Mouse (Mus musculus): Measurements from ENCODE around the gene Stard3. TPM values are rescaled to one million over a fixed set of nuclear protein-coding genes. Genes with fewer than 3 reads are reported as not detected.

The Stard3 gene
- total and polyA plus RNA-seq, 3 experiments, result 31.7 to 39.6 (median 33.9) TPM

GRCm38 (mm10) chr11:98328031-98328370 lies 30.2 kb upstream of the Stard3 start:
- dilution Hi-C loops (cut with MboI; ENCODE audit: extremely low pct_ligation_motif_present, extremely low pct_unique_long_range_greater_than_20kb, low sequenced_read_pairs) (no loop called here), in situ Hi-C loops (cut with MboI; ENCODE audit: low pct_ligation_motif_present, low pct_unique_long_range_greater_than_20kb, low sequenced_read_pairs) (loop anchor here (25.0 kb wide), 1 partner anchor 309 kb away; the partner anchor contains the start of genes Gm12355, Gsdma2 and Gsdma3)
- H3K4me3 ChIP-seq (replicated peaks in 1 of 3; ENCODE audit: low read depth in 2 of 3, low read length in 2 of 3, poor library complexity in 1 of 3), result no peak overlapping the region
- peaks cover 26% of the 10 kb centered on the region for H3K9me3 ChIP-seq (replicated peaks; ENCODE audit: low read length)
- peaks cover 80% of the 10 kb centered on the region for H3K27me3 ChIP-seq (replicated peaks)
- peaks cover 0 to 3% of the 10 kb centered on the region in 2 experiments; a peak in 1 of 4 replicates for H3K4me1 ChIP-seq (ENCODE audit: control insufficient read depth in 1 of 2, insufficient read depth in 2 of 2)
- no peak overlapping the region for H3K27ac ChIP-seq (ENCODE audit: insufficient read depth, low read depth)
- H3K9ac ChIP-seq (ENCODE audit: insufficient read depth, low read depth), result no peak overlapping the region
- no peaks in the 10 kb centered on the region for H3K36me3 ChIP-seq (replicated peaks in 1 of 2; ENCODE audit: control insufficient read depth in 1 of 2, insufficient read depth in 1 of 2, low read length in 1 of 2)
- DNase-seq (ENCODE audit: extremely low read depth), result no peak
- no peaks in the 10 kb centered on the region for H3K79me2 ChIP-seq (replicated peaks; ENCODE audit: control insufficient read depth, extremely low read depth, insufficient read depth, poor library complexity, severe bottlenecking)
- H3K4me2 ChIP-seq (ENCODE audit: insufficient read depth, low read depth, poor library complexity, severe bottlenecking), result no peak overlapping the region
- no peak for TF ChIP-seq CHD1 (IDR thresholded peaks at IDR 0.05; ENCODE audit: low read depth, low read length)
- no peak for TF ChIP-seq SMC3 (IDR thresholded peaks at IDR 0.05; ENCODE audit: low read depth, low read length)
- TF ChIP-seq ZKSCAN1 (IDR thresholded peaks at IDR 0.05; ENCODE audit: borderline replicate concordance, low read depth, low read length), result no peak
- no peak for TF ChIP-seq BHLHE40 (IDR thresholded peaks at IDR 0.05; ENCODE audit: low read depth, low read length)
- TF ChIP-seq ELF1 (IDR thresholded peaks at IDR 0.05; ENCODE audit: low read depth, low read length), result no peak
- no peak for TF ChIP-seq MAX (IDR thresholded peaks at IDR 0.05; ENCODE audit: low read length)
- no peak for TF ChIP-seq RAD21 (IDR thresholded peaks at IDR 0.05; ENCODE audit: low read depth, low read length)
- no peak for TF ChIP-seq JUN (IDR thresholded peaks at IDR 0.05; ENCODE audit: insufficient read depth, low read depth, low read length)
- no peak for TF ChIP-seq E2F4 (IDR thresholded peaks at IDR 0.05; ENCODE audit: insufficient replicate concordance, low read depth, low read length)
- TF ChIP-seq IRF4 (IDR thresholded peaks at IDR 0.05; ENCODE audit: low read depth, low read length), result no peak
- no peak for TF ChIP-seq SIN3A (IDR thresholded peaks at IDR 0.05; ENCODE audit: low read length)
- no peak for TF ChIP-seq RCOR1 (conservative IDR thresholded peaks at IDR 0.05; ENCODE audit: low read depth, low read length)
- TF ChIP-seq MAFK (IDR thresholded peaks at IDR 0.05; ENCODE audit: insufficient replicate concordance, low read length), result no peak

DNA sequence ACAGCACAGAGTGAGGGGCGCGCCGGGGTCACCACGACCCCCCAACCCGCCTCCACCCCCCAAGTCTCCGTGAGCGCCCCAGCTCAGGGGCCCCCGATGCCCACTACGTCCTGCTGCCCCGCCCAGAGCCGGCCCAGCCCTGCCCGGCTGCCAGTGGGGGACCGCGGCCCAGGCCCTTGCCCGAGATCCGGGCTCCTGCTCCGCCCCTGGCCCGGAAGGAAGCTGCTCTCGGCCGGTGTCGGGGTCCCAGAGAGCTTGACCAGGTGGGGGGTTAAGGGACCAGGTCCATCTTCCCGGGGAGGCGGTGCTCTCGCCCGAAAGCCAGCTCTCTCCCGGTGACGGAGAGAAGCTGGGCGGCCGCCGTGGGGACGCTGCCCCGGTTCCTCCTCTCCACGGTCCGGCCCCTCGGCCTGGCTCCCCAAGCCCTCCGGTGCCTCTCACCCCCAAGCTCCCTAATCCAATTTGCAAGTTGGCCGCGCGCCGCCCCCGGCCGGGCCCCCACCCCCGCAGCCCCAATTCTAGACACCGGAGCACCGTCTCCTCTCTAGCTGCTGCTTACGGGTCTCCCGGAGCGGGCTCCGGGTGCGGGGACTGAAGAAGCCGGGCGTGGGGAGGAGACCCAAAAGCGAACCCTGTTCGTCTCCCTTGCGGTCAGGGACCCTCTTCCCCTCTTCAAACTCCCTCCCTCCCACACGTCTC lies 29.6 kb upstream of the Stard3 start:
- no peak overlapping the region for H3K4me3 ChIP-seq (replicated peaks in 1 of 3; ENCODE audit: low read depth in 2 of 3, low read length in 2 of 3, poor library complexity in 1 of 3)
- no peaks in the 10 kb centered on the region for H3K36me3 ChIP-seq (replicated peaks in 1 of 2; ENCODE audit: control insufficient read depth in 1 of 2, insufficient read depth in 1 of 2, low read length in 1 of 2)
- no peak for DNase-seq (ENCODE audit: extremely low read depth)
- H3K9me3 ChIP-seq (replicated peaks; ENCODE audit: low read length), result peaks cover 26% of the 10 kb centered on the region
- TF ChIP-seq RAD21 (IDR thresholded peaks at IDR 0.05; ENCODE audit: low read depth, low read length), result no peak
- TF ChIP-seq USF2 (conservative IDR thresholded peaks at IDR 0.05; ENCODE audit: low read depth, low read length), result no peak
- no peak for TF ChIP-seq RCOR1 (conservative IDR thresholded peaks at IDR 0.05; ENCODE audit: low read depth, low read length)
- no peak for TF ChIP-seq MAX (IDR thresholded peaks at IDR 0.05; ENCODE audit: low read length)
- TF ChIP-seq IRF4 (IDR thresholded peaks at IDR 0.05; ENCODE audit: low read depth, low read length), result no peak
- TF ChIP-seq SMC3 (IDR thresholded peaks at IDR 0.05; ENCODE audit: low read depth, low read length), result no peak
- no peak for TF ChIP-seq HCFC1 (IDR thresholded peaks at IDR 0.05; ENCODE audit: low read depth, low read length)
- TF ChIP-seq EP300 (IDR thresholded peaks at IDR 0.05; ENCODE audit: low read length), result no peak
- H3K79me2 ChIP-seq (replicated peaks; ENCODE audit: control insufficient read depth, extremely low read depth, insufficient read depth, poor library complexity, severe bottlenecking), result no peaks in the 10 kb centered on the region
- peaks cover 80% of the 10 kb centered on the region for H3K27me3 ChIP-seq (replicated peaks)
- H3K4me1 ChIP-seq (ENCODE audit: control insufficient read depth in 1 of 2, insufficient read depth in 2 of 2), result peaks cover 0 to 3% of the 10 kb centered on the region in 2 experiments; a peak in 1 of 4 replicates
- in situ Hi-C loops (cut with MboI; ENCODE audit: low pct_ligation_motif_present, low pct_unique_long_range_greater_than_20kb, low sequenced_read_pairs), result loop anchor here (25.0 kb wide), 1 partner anchor 309 kb away; the partner anchor contains the start of genes Gm12355, Gsdma2 and Gsdma3
- dilution Hi-C loops (cut with MboI; ENCODE audit: extremely low pct_ligation_motif_present, extremely low pct_unique_long_range_greater_than_20kb, low sequenced_read_pairs), result no loop called here
- H3K27ac ChIP-seq (ENCODE audit: insufficient read depth, low read depth), result no peak overlapping the region
- no peak overlapping the region for H3K4me2 ChIP-seq (ENCODE audit: insufficient read depth, low read depth, poor library complexity, severe bottlenecking)
- no peak overlapping the region for H3K9ac ChIP-seq (ENCODE audit: insufficient read depth, low read depth)

Measured in CH12.LX (cell line).